Mouse (Mus musculus) hindbrain, embryonic 10.5 days (tissue): ENCODE results near the gene Fam110c. TPM values are rescaled to one million over a fixed set of nuclear protein-coding genes. Genes with fewer than 3 reads are reported as not detected.

Experiments used
- DNase-seq: peaks from one replicate; pipeline ENCODE4 v3.0.0-alpha.2; 2017; ENCODE audit warnings: low spot score
- H3K27ac ChIP-seq: fragments of 300-500 bp; sonication (generic); 2 replicates; pipeline ENCODE4 v1.5.1; 2016; ENCODE audit warnings: mild to moderate bottlenecking, moderate library complexity
- H3K27me3 ChIP-seq: fragments of 300-500 bp; sonication (generic); 2 replicates; pipeline ENCODE4 v1.6.1; 2016; ENCODE audit warnings: mild to moderate bottlenecking; ENCODE audit not compliant: poor library complexity, insufficient read depth, severe bottlenecking
- H3K36me3 ChIP-seq: fragments of 300-500 bp; sonication (generic); 2 replicates; pipeline ENCODE4 v1.6.1; 2016; ENCODE audit warnings: mild to moderate bottlenecking, moderate library complexity
- H3K4me1 ChIP-seq: fragments of 300-500 bp; sonication (generic); replicated peaks from 2 replicates; pipeline ENCODE4 v1.6.1; 2016; ENCODE audit warnings: mild to moderate bottlenecking
- H3K4me3 ChIP-seq: fragments of 300-500 bp; sonication (generic); 2 replicates; pipeline ENCODE4 v1.5.1; 2016; ENCODE audit warnings: mild to moderate bottlenecking, moderate library complexity
- H3K9me3 ChIP-seq: fragments of 300-500 bp; sonication (generic); 2 replicates; pipeline ENCODE4 v1.6.1; 2016; ENCODE audit warnings: mild to moderate bottlenecking, moderate library complexity
- WGBS: fragments of 180-500 bp; shearing (Covaris S2); methylation state at CpG from one replicate; pipeline ENCODE4 v1.1.7; 2016; 5-methylcytosine and 5-hydroxymethylcytosine counted together
- polyA plus RNA-seq: library from polyadenylated mRNA; unstranded; fragments of >200 nt; fragmentation: Nextera tagmentation; extraction: Ambion mirVana; gene quantifications from 2 replicates; pipeline ENCODE4 v1.2.1, GENCODE M21; 2016

Gene Fam110c
- polyA plus RNA-seq, 1 experiment from 2014 or later: 0.31 TPM

- Histone ChIP-seq H3K4me3 (no peak overlapping the region), H3K27me3 (no peaks in the 10 kb centered on the region), H3K4me1 (no peaks in the 10 kb centered on the region), H3K36me3 (no peaks in the 10 kb centered on the region), H3K9me3 (no peaks in the 10 kb centered on the region), H3K27ac (no peak overlapping the region)
- no peak for DNase-seq
- 52% methylated on average over 1 of the region's 1 CpGs for WGBS
These were observed 52.4 kb downstream of the Fam110c start for GRCm38 (mm10) chr12:31126071-31126470.

- no peak overlapping the region for H3K4me3 ChIP-seq
- H3K4me1 ChIP-seq: no peaks in the 10 kb centered on the region
- H3K9me3 ChIP-seq: no peaks in the 10 kb centered on the region
- no peak for DNase-seq
- no peak overlapping the region for H3K27ac ChIP-seq
- H3K36me3 ChIP-seq: no peaks in the 10 kb centered on the region
- H3K27me3 ChIP-seq: no peaks in the 10 kb centered on the region
- 84% methylated on average over 4 of the region's 4 CpGs for WGBS
These were observed 55.9 kb downstream of the Fam110c start for GRCm38 (mm10) chr12:31129548-31129947.

Other genes with a start within 250 kb of the Fam110c start
- 1.2 and 2.0 TPM in 2 replicates for gene Alkal2, start 189.5 kb upstream of the Fam110c start, polyA plus RNA-seq
- gene Acp1, start 162.3 kb upstream of the Fam110c start, polyA plus RNA-seq: 170 and 225 TPM in 2 replicates
- 18.5 and 21.1 TPM in 2 replicates for gene Sh3yl1, start 162.2 kb upstream of the Fam110c start, polyA plus RNA-seq
- not detected in 2 replicates for gene Gm6993, start 166.9 kb downstream of the Fam110c start, polyA plus RNA-seq
- 21.8 and 23.7 TPM in 2 replicates for gene Lamb1, start 191.4 kb downstream of the Fam110c start, polyA plus RNA-seq